Mouse (Mus musculus) embryonic stem cell, embryonic (primary cell): ENCODE data around the gene Hck.

ENCODE experiments used
- CTCF ChIA-PET, 4 experiments: fragments of 300-600 bp in 2 of 4; fragments of 350-600 bp in 2 of 4; sonication (Branson Sonifier 250); formaldehyde crosslinking; loops; one replicate each; lab custom pipeline; 2022; ENCODE audit warnings: inconsistent platforms in 2 of 4; lab: Charles Lee
- POLR2A ChIA-PET, 4 experiments: fragments of 300-600 bp in 2 of 4; fragments of 350-600 bp in 2 of 4; sonication (Branson Sonifier 250); formaldehyde crosslinking; loops; one replicate each; lab custom pipeline; 2022; ENCODE audit warnings: antibody characterized with exemption in 4 of 4, inconsistent platforms in 1 of 4; lab: Charles Lee

Hck gene

DNA sequence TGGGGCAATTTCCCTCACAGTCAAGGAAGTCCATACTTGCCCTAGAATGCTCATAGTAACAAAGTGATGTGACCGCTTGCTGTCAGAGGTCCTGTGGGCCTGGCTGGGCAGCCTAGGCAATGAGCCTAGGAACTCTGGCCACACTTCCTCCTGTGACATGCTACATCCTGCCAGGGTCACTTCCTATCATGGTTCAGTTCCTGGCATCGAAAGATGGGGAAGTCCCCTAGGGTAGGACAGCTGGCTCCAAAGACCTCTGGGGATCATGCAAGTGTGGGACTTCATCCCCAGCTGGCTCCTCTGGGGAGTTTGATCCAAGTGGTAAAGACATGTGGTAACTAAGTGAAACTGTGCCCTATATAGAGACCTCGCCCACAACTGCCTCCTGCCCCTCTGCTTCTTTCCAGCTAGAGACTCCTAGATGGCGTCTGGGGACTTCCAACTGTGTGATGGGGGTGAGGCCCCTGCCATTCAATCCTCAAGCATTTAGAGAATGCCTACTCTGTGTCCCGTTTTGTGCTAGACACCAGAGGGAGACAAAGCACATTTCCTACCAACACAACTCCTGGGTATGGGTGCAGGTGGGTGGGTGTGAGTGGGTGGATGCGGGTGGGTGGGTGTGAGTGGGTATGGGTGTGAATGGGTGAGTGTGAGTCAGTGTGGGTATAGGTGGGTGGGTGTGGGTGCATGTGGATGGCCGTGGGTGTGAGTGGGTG, 23.8 kb upstream of the Hck start:
- POLR2A ChIA-PET = no interaction called here

DNA sequence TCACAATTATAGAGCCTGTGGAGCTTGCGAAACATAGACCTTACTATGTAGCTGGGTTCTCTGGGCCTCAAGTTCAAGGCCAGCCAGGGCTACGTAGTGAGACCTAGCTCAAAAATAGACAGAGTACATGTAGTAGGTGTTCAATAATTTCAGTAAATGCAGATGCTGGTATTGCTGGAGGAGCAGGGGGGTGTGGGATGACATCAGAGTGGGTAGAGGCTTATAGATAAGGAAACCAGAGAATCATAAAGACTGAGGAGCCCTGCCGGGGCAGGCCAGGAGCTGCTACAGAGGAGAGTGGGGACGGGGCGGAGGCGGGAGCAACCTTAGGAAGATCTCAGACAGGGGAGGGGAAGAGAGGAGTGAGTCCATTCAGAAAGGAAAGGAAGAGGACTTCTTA, 22.7 kb upstream of the Hck start:
- ChIA-PET CTCF (interaction anchor here in 1 of 4 experiments (1.9 to 2.4 kb wide), 2 partner anchors 9 to 57 kb away, joined by 6 to 11 read pairs; no protein-coding TSS in a partner anchor), POLR2A (interaction anchor here in 1 of 4 experiments (1.7 kb wide), 1 partner anchor 14 kb away, joined by 4 read pairs; no protein-coding TSS in a partner anchor)

More for the DNA sequence above, 23.8 kb upstream of the Hck start:
- CTCF ChIA-PET = interaction anchor here in 3 of 4 experiments (0.5 to 2.6 kb wide), 11 partner anchors 8 to 1208 kb away, joined by 3 to 16 read pairs (median 4); no protein-coding TSS in a partner anchor

DNA sequence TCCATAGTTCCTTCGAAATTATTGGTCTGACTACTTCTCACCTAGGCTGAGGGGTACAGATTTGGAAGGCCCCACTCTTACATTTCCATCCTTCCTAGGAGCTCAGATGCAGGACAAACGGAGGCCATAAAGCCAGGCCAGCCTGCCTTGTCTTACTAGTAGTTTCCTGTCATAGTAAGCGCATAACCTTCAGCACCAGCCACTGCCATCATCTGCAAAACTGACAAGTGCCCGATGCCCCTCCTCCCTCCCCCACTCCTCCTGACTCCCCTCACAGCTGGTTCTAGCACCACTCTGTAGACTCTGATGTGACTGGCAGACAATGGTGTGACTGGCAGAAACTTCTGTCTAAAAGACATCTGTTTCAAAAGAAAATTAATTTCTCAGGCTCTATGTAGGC, 22.1 kb upstream of the Hck start:
- ChIA-PET POLR2A (interaction anchor here in 1 of 4 experiments (1.7 kb wide), 1 partner anchor 15 kb away, joined by 4 read pairs; no protein-coding TSS in a partner anchor), CTCF (interaction anchor here in 1 of 4 experiments (2.1 to 2.4 kb wide), 2 partner anchors 19 to 56 kb away, joined by 4 to 6 read pairs; no protein-coding TSS in a partner anchor)

DNA sequence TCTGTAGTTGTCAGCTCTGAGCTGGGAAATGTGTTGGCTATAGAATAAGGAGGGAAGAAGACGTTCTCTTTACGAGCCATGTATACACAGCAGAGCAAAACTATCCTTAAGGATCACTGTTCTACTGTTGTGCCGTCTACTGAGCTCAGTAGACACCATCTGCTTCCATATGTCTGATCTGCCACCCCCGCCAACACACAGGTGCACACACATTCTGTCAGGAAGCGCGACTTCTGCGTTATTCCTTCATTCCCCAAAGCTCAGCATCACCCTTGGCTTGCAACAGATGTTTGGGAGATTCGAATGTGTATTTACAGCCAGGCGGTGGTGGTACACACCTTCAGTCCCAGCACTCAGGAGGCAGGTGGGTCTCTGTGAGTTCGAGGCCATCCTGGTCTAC, 21.2 kb upstream of the Hck start:
- POLR2A ChIA-PET = interaction anchor here in 1 of 4 experiments (1.7 kb wide), 1 partner anchor 16 kb away, joined by 4 read pairs; no protein-coding TSS in a partner anchor

DNA sequence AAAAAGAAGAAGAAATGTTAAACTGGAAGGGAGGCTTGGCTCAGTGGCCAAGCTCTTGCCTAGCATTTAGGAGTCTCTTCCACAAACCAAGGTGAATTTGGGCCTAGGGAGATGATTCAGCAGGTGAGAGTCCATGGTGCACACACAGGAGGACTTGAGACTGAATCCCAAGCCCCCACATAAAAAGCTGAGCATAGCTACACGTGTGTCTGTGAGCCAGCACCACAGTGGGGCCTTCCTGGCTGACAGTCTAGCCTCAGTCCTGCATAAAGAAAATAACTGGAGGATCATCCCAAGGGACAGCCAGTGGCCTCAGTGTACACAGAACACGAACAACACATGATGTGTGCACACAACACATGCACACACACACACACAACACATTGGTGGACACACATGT, 19.0 kb upstream of the Hck start:
- POLR2A ChIA-PET = interaction anchor here in 1 of 4 experiments (0.5 to 1.3 kb wide), 2 partner anchors 16 to 18 kb away, joined by 3 to 4 read pairs; no protein-coding TSS in a partner anchor

More for the DNA sequence above, 21.2 kb upstream of the Hck start:
- CTCF ChIA-PET = interaction anchor here (0.6 to 2.4 kb wide), 8 partner anchors 16 to 650 kb away, joined by 3 to 12 read pairs (median 4); no protein-coding TSS in a partner anchor

DNA sequence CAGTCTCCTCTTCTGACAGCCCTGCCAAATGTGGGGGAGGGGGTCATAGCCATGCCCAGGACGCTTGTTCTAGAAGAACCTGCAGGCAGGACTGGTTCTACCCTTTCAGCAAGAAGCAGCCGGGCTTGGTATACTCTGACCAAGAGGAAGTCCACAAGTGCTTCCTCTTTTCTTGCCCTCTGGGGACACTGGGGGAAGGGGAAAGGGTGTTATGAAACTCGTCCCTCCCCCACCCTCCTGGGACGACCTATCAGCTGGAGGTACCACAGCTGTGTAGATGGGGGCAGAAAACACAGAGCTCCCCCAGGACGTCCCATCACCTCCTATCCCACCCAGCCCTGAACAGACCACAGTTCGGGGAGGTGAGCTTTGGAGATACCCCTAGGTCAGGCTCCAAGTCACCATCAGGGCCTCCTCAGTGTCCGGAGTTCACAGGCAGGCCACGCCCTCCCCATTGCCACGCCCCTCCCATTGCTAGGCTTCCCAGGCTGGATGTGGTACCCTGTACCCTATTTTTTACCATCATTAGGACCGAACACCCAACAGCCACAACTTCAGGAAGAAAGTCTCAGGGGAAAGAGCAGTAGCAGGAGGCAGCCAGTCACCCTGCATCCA, 17.6 kb upstream of the Hck start:
- POLR2A ChIA-PET = interaction anchor here in 3 of 4 experiments (0.6 to 1.3 kb wide), 6 partner anchors 12 to 185 kb away, joined by 3 to 12 read pairs (median 3); no protein-coding TSS in a partner anchor
- CTCF ChIA-PET = interaction anchor here in 3 of 4 experiments (0.5 to 2.1 kb wide), 6 partner anchors 9 to 176 kb away, joined by 3 to 7 read pairs (median 4); no protein-coding TSS in a partner anchor

More for the DNA sequence above, 19.0 kb upstream of the Hck start:
- CTCF ChIA-PET = interaction anchor here in 1 of 4 experiments (0.6 to 1.0 kb wide), 2 partner anchors 19 to 36 kb away, joined by 4 read pairs; no protein-coding TSS in a partner anchor

DNA sequence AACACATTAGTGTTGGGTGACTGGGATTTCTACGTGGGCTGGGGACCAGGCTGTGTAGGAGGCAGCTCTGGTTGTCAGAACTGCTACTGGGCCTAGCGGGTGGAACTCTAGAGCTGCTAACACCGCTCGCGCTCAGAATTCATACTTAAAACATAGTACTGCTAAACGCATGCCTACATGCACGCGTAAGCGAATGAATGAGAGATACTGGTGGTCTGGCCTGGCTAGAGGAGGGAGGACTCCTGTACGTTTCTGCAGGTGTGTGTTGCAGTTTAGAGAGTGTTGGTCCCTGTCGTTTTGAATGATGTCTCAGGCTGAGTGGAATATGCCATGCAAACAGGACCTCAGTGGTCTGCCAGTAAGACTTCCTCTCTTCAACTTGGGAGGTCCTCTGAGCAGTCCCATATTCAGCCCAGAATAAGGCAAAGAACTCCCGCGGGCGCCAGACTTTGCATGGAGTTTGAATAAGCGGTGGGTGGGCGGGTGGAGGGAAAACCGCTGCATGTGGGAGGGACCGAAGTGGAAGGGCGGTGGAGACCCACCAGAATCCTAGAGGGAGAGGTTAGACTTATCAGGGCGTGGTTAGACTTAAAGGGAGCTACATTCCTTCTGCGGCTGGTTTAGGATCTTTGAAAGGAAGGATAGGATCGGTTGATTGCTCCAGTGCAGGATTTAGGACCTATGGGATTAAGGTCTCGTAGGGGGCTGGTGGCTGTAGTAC, 1.1 kb upstream of the Hck start:
- CTCF ChIA-PET = interaction anchor here in 2 of 4 experiments (0.7 to 2.5 kb wide), 3 partner anchors 24 to 36 kb away, joined by 3 to 9 read pairs (median 3); no protein-coding TSS in a partner anchor
- POLR2A ChIA-PET = interaction anchor here in 3 of 4 experiments (0.6 to 2.7 kb wide), 11 partner anchors 12 to 266 kb away, joined by 3 to 12 read pairs (median 4); partner anchors contain the start of gene Tm9sf4 (in 1 of the 3)

DNA sequence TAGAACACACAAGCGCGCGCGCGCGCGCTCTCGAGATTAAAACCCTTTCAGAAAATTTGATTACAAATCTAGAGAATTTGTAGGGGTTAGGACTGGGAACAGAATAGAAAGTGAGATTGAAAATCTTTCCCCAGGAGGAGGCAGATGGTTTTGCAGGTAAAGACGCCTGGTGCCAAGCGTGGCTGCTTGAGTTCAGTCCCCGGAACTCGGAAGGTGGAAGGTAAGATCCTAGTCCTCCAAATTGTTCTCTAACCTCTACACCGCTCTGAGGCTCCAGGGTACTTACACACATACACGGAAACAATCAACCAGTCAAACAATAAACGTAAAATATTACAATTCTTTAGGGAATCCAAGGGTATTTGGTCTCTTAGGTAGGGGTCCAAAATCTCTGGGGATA, 466 bp upstream of the Hck start:
- CTCF ChIA-PET = interaction anchor here in 2 of 4 experiments (1.1 to 2.5 kb wide), 4 partner anchors 16 to 35 kb away, joined by 3 to 9 read pairs (median 3); no protein-coding TSS in a partner anchor
- POLR2A ChIA-PET = interaction anchor here in 3 of 4 experiments (1.0 to 2.7 kb wide), 9 partner anchors 11 to 267 kb away, joined by 3 to 12 read pairs (median 4); partner anchors contain the start of gene Tm9sf4 (in 1 of the 3)

DNA sequence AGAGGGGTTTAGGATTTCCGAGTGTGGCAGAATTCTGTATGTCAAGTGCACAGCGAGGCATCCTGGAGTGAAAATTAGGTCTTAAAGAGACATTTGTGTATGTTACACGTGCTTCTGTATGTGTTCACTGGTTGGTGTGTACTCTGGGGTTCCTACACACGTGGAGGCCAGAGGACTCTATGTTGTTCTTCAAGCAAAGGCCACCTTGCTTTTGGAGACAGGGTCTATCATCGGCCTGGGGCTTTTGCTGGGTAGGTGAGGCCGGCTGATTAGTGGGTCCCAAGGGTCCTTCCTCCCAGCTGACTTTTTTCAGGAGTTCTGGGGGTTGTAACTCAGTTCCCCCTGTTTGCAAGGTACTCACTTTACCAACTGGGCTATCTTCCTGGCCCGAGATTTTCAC, 1.3 kb downstream of the Hck start:
- CTCF ChIA-PET = interaction anchor here in 2 of 4 experiments (0.6 to 1.4 kb wide), 6 partner anchors 21 to 337 kb away, joined by 3 to 5 read pairs (median 3); no protein-coding TSS in a partner anchor
- POLR2A ChIA-PET = interaction anchor here in 3 of 4 experiments (0.6 to 2.4 kb wide), 9 partner anchors 9 to 746 kb away, joined by 3 to 12 read pairs (median 4); no protein-coding TSS in a partner anchor

DNA sequence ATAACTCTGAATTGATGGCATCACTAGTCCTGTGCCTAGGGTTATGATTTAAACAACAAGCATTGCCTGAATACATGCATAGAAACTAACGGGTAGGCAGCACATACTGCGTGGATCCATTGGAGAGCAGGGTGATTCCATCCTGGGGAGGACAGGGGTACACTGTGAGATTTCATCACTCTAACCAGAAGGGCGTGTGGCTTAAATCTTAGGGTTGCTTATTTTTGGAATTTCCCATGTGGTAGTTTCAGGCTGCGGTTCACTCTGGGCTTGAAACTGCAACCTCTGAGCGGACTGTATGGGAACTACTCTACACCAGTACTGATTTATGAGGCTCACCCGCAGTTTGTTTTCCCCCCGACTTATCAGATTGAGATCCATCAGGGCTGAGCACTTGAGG, 3.0 kb downstream of the Hck start:
- ChIA-PET CTCF (interaction anchor here in 2 of 4 experiments (0.6 to 1.2 kb wide), 2 partner anchors 32 to 498 kb away, joined by 3 to 6 read pairs; no protein-coding TSS in a partner anchor), POLR2A (no interaction called here)

DNA sequence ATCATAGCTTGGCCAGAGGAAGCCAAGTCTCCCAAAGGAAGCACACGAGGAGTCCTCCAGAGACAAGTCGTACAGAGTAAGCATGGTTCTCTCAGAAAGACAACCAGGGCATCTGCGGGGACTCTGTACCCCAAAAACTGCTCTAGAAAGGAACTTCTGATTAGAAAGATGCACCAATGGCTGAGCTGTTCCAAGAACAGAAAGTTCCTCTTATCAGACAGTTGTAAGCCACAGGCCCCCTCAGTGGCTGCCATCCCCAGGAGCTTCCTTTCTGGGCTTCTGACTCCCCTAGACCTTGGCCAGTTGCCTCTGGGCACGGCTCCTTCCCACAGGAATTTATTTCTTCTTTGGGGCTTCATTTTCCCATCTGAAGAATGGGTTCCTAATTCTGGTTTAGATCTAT, 7.4 kb downstream of the Hck start:
- POLR2A ChIA-PET = interaction anchor here in 1 of 4 experiments (0.6 to 1.0 kb wide), 2 partner anchors 91 to 482 kb away, joined by 3 read pairs; no protein-coding TSS in a partner anchor
- CTCF ChIA-PET = interaction anchor here in 1 of 4 experiments (1.1 to 1.4 kb wide), 2 partner anchors 27 to 45 kb away, joined by 3 to 4 read pairs; no protein-coding TSS in a partner anchor

DNA sequence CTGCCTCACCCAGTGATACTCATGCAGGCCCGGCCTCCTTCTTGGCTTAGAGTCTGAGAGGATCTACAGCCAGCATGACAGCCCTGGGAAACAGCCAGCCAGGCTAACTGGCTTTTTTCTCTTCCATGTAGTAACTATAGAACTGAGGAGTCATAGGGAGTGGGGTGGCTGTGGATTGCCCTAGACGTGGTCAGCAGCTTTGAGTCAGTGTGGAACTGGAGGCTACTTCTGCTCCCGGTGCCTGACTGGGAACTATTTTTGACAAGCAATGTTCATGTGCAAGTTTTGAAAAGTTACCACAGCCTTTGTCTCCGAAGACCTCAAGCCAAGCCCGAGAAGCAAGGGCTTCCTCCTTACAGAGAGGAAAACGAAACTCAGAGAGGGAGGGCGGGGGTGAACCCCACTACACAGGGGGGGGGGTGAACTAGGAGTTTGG, 8.8 kb downstream of the Hck start:
- CTCF ChIA-PET = no interaction called here
- POLR2A ChIA-PET = interaction anchor here in 1 of 4 experiments (0.7 kb wide), 1 partner anchor 890 kb away, joined by 3 read pairs; the partner anchor contains the start of gene Csnk2a1

DNA sequence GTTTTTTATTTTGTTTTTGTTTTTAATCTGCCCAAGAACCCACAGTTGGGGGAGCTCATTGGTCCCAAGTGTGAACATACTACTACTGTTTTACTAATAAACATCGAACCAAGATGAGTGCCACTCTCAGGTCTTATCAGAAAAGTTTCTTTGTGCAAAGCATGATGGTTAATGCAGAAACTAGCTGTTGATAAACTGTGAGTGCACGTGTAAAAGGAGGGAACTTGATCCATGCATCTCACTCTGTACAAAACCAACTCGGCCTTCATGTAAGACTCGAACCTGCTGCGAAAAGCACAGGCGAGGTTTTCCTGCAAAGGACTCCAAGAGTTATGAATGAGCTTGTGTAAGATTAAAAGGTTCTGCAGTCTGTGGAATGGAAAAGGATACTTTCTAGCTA, 11.2 kb downstream of the Hck start:
- ChIA-PET POLR2A (interaction anchor here in 2 of 4 experiments (0.9 to 1.7 kb wide), 6 partner anchors 9 to 50 kb away, joined by 3 to 6 read pairs (median 4); partner anchors contain the start of gene Hck (in 2 of the 2)), CTCF (interaction anchor here in 1 of 4 experiments (4.1 kb wide), 1 partner anchor 23 kb away, joined by 11 read pairs; no protein-coding TSS in a partner anchor)

DNA sequence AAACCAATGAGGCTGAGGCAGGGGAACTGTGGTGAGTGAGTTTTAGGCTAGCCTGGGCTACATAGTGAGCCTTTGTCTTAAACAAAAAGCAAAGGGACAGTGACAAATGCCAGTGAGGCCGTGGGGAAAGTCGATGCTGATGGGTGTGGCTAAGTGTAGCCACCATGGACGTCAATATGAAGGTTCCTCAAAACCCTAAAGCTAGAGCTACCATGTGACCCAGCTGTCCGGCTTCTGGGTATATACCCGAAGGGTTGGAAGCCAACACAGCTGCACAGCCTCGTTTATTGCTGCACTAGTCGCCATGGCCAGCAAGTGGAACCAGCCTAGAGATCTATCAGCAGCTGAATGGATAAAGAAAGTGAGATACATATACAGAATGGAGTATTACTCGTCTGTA, 11.9 kb downstream of the Hck start:
- CTCF ChIA-PET = interaction anchor here in 1 of 4 experiments (1.0 to 4.1 kb wide), 2 partner anchors 15 to 22 kb away, joined by 3 to 11 read pairs; no protein-coding TSS in a partner anchor
- POLR2A ChIA-PET = interaction anchor here in 2 of 4 experiments (0.9 to 1.7 kb wide), 5 partner anchors 9 to 50 kb away, joined by 3 to 6 read pairs (median 4); partner anchors contain the start of gene Hck (in 1 of the 2)

DNA sequence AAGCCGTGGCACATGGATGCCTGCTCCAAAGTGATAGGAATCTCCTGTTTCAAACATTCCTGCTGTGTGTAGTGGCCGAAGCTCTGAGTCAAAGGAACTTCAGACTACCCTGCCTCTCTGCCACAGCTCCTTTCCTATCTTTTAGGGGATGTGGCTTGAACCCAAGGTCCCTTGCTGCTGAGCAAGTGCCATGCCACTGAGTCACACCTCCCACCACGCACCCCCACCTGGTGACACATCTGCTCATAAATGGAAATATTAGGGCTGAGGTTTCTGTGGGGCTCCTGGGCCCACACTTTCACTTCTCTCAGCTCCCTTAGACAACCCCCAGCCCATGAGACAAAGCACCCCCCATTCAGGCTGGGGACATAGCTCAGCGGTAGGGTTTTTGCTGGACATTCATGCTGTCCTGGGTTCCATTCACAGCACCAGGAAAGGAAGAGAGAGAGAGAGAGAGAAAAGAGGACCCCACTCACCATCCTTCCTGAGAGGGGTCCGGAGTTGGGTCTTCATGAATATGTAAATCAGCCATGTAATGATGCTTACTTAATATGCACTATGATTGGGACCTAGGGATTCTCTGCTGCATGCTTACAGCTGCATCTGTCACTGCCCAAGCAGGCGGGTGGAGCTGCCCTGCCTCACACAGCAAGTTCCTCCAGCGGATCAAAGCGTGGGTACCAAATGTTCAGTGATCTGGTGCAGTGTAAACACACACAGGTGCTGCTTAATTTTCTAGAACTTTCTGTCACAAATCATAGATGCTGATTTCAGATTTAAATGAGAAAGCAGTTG, 13.8 kb downstream of the Hck start:
- CTCF ChIA-PET = interaction anchor here (0.5 to 4.1 kb wide), 8 partner anchors 8 to 828 kb away, joined by 3 to 11 read pairs (median 4); no protein-coding TSS in a partner anchor
- POLR2A ChIA-PET = interaction anchor here in 3 of 4 experiments (0.6 to 3.6 kb wide), 9 partner anchors 9 to 204 kb away, joined by 3 to 12 read pairs (median 4); partner anchors contain the start of genes Hck (in 1 of the 3) and Tm9sf4 (in 1 of the 3)

DNA sequence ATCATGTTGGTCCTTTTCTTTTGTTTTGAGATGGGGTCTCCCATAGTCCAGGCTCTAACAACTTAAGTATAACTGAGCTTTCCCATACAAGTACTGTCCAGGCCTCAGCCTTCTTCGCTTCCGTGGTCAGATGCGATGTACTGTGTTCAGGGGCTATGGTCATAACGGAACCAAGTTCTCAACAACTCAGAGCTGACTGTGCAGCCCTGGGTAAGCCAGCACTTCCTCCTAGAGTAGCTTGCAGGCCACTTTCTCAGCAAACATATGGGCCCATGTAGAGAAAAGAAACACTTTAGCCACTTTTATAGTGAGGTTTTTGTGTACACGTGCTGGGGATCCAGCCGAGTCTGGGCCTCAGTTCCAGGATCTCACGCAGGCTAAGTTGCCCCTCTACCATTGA, 14.4 kb downstream of the Hck start:
- POLR2A ChIA-PET = interaction anchor here in 3 of 4 experiments (0.6 to 3.6 kb wide), 6 partner anchors 12 to 389 kb away, joined by 3 to 12 read pairs (median 4); partner anchors contain the start of gene Hck (in 1 of the 3)
- CTCF ChIA-PET = interaction anchor here (0.6 to 4.1 kb wide), 8 partner anchors 8 to 827 kb away, joined by 3 to 11 read pairs (median 3); partner anchors contain the start of gene Hck (in 1 of the 4)
